Mouse (Mus musculus) liver, postnatal 0 days (tissue): ENCODE measurements around the gene Gtf3c5. TPM values are rescaled to one million over a fixed set of nuclear protein-coding genes. Genes with fewer than 3 reads are reported as not detected.

Experiments used
- ATAC-seq: fragments of 200-750 bp; cut with Nextera tagmentation; 2 replicates; pipeline ENCODE4 v1.8.0; 2017; ENCODE audit warnings: mild to moderate bottlenecking, moderate library complexity
- DNase-seq: peaks from one replicate; pipeline ENCODE4 v3.0.0-alpha.2; 2016
- H3K27ac ChIP-seq: fragments of 300-500 bp; sonication (generic); 2 replicates; pipeline ENCODE4 v1.5.1; 2014; ENCODE audit warnings: antibody characterized with exemption, moderate library complexity, mild to moderate bottlenecking, low read depth
- H3K27me3 ChIP-seq: fragments of 300-500 bp; sonication (generic); 2 replicates; pipeline ENCODE4 v1.6.1; 2014; ENCODE audit warnings: low read length, control low read depth, mixed read lengths; ENCODE audit not compliant: insufficient read depth
- H3K36me3 ChIP-seq: fragments of 300-500 bp; sonication (generic); replicated peaks from 2 replicates; pipeline ENCODE4 v1.6.1; 2014; ENCODE audit warnings: mild to moderate bottlenecking, control low read depth, low read length, moderate library complexity, mixed read lengths; ENCODE audit not compliant: insufficient read depth
- H3K4me1 ChIP-seq: fragments of 300-500 bp; sonication (generic); 2 replicates; pipeline ENCODE4 v1.6.1; 2014; ENCODE audit warnings: antibody characterized with exemption, mild to moderate bottlenecking, control low read depth; ENCODE audit not compliant: insufficient read depth
- H3K4me2 ChIP-seq: fragments of 300-500 bp; sonication (generic); 2 replicates; pipeline ENCODE4 v1.6.1; 2014; ENCODE audit warnings: low read depth, mild to moderate bottlenecking, low read length, moderate library complexity, mixed read lengths
- H3K4me3 ChIP-seq: fragments of 300-500 bp; sonication (generic); 2 replicates; pipeline ENCODE4 v1.5.1; 2014; ENCODE audit warnings: low read depth, low read length
- H3K9ac ChIP-seq: fragments of 300-500 bp; sonication (generic); replicated peaks from 2 replicates; pipeline ENCODE4 v1.6.1; 2014; ENCODE audit warnings: mild to moderate bottlenecking, moderate library complexity
- H3K9me3 ChIP-seq: fragments of 300-500 bp; sonication (generic); 2 replicates; pipeline ENCODE4 v1.6.1; 2016; ENCODE audit warnings: mild to moderate bottlenecking, control low read depth, low read length, mixed read lengths
- CTCF ChIP-seq: sonication (generic); IDR thresholded peaks from 2 replicates; pipeline ENCODE4 v1.5.1; 2016; ENCODE audit warnings: antibody characterized with exemption, low read depth
- EP300 ChIP-seq: IDR thresholded peaks from 2 replicates; pipeline ENCODE4 v1.6.1; 2016; ENCODE audit warnings: antibody characterized with exemption, low read depth, mild to moderate bottlenecking
- WGBS: fragments of 180-500 bp; shearing (Covaris S2); extraction: QIAGEN DNeasy Blood & Tissue Kit; methylation state at CpG from one replicate; pipeline ENCODE4 v1.1.7; 2014; ENCODE audit not compliant: insufficient replicate concordance; 5-methylcytosine and 5-hydroxymethylcytosine counted together
- polyA plus RNA-seq: library from polyadenylated mRNA; unstranded; fragments of >200 nt; fragmentation: Nextera tagmentation; extraction: Ambion mirVana; gene quantifications from 2 replicates; pipeline ENCODE4 v1.2.1, GENCODE M21; 2015

Gtf3c5 gene
- polyA plus RNA-seq: 4.5 and 5.8 TPM in 2 replicates

- 77% methylated on average over 9 of the region's 9 CpGs for WGBS
- H3K36me3 ChIP-seq: 0 out of 2 replicates have a peak, but pooled peaks cover 3% of the 10 kb centered on the region
Measured at GRCm38 (mm10) chr2:28583651-28584050, at the start of gene Gtf3c5. Gene Gtf3c5, minus strand, starts transcription at chr2:28583751.

GRCm38 (mm10) chr2:28633136-28633535 is 49.6 kb upstream of the Gtf3c5 start:
- H3K4me2 ChIP-seq: no peak overlapping the region
- H3K4me3 ChIP-seq: no peak overlapping the region
- no peaks in the 10 kb centered on the region for H3K27me3 ChIP-seq
- DNase-seq (no peak), ATAC-seq (no peak)
- peak; percentile 43 for TF ChIP-seq CTCF
- TF ChIP-seq EP300: no peak
- no peaks in the 10 kb centered on the region for H3K9me3 ChIP-seq
- no peak overlapping the region for H3K9ac ChIP-seq
- H3K4me1 ChIP-seq: peaks cover 3% of the 10 kb centered on the region; the same call in 1 of the 2 replicates
- no peaks in the 10 kb centered on the region for H3K36me3 ChIP-seq
- 38% methylated on average over 4 of the region's 4 CpGs for WGBS
- H3K27ac ChIP-seq: no peak overlapping the region

More at GRCm38 (mm10) chr2:28583651-28584050, at the start of gene Gtf3c5:
- no peak for TF ChIP-seq EP300
- TF ChIP-seq CTCF: no peak
- no peak for DNase-seq
- Histone ChIP-seq H3K4me2 (peak within 1 kb of the TSS; percentile 67), H3K9ac (peak within 1 kb of the TSS; percentile 70), H3K4me1 (peaks cover 11% of the 10 kb centered on the region; the same call in 1 of the 2 replicates), H3K27ac (peak within 1 kb of the TSS; percentile 85), H3K9me3 (no peaks in the 10 kb centered on the region), H3K4me3 (peak within 1 kb of the TSS; percentile 75), H3K27me3 (no peaks in the 10 kb centered on the region)
- no peak for ATAC-seq

DNA sequence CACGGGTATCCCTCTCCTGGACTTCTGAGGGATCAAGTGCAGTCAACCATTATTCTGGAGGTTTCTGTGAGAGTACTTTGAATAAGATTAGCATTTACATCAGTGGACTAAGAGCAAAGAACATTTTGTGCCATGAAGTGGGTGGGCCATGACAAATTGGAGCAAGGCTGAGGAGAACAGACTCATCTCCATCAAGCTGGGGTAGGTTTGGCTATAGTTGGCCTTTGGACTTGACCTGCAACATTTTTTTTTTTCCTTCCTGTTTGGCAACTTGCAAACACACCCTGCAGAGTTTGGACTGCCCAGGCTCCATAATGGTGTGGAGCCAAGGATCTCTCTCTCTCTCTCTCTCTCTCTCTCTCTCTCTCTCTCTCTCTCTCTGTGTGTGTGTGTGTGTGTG is 49.1 kb upstream of the Gtf3c5 start:
- Histone ChIP-seq H3K4me1 (peaks cover 3% of the 10 kb centered on the region; the same call in 1 of the 2 replicates), H3K9ac (no peak overlapping the region), H3K36me3 (no peaks in the 10 kb centered on the region), H3K4me3 (no peak overlapping the region), H3K27me3 (no peaks in the 10 kb centered on the region), H3K27ac (peak overlapping the region; percentile 40; the same call in 1 of the 2 replicates), H3K9me3 (no peaks in the 10 kb centered on the region), H3K4me2 (no peak overlapping the region)
- DNase-seq: no peak
- TF ChIP-seq CTCF (no peak), EP300 (peak; percentile 65)
- ATAC-seq: peak; percentile 46
- WGBS: 82% methylated on average over 1 of the region's 1 CpGs

GRCm38 (mm10) chr2:28629911-28630381 is 46.4 kb upstream of the Gtf3c5 start:
- H3K27ac ChIP-seq: 0 out of 2 replicates have a peak overlapping the region, but pooled peaks have one; percentile 16
- ATAC-seq (peak; percentile 94), DNase-seq (peak; percentile 69)

DNA sequence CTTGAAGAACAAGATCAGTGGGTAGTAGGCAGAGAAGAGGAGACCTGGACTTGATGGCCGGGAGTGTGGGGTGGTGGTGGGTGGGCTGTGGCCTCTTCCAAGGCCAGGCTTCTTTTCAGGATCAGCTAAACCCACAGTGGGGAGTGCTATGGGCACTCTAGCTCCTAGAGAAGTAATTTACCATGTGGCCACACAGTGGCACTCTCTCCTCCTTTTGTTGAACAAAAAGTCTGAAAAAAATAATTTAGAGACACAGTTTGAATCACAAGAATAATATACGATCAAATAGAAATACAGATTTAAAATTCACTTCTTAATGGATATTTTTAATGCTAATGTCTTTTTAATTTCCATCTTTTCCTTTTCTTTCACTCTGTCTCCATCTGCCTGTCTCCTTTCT is 44.5 kb upstream of the Gtf3c5 start:
- H3K27me3 ChIP-seq: no peaks in the 10 kb centered on the region
- no peak overlapping the region for H3K4me2 ChIP-seq
- no peak overlapping the region for H3K9ac ChIP-seq
- ATAC-seq: no peak
- DNase-seq: no peak
- WGBS: 52% methylated on average over 2 of the region's 2 CpGs
- no peaks in the 10 kb centered on the region for H3K9me3 ChIP-seq
- H3K27ac ChIP-seq: no peak overlapping the region
- no peaks in the 10 kb centered on the region for H3K36me3 ChIP-seq
- peaks cover 2% of the 10 kb centered on the region; the same call in 1 of the 2 replicates for H3K4me1 ChIP-seq
- no peak for TF ChIP-seq EP300
- peak; percentile 40 for TF ChIP-seq CTCF
- no peak overlapping the region for H3K4me3 ChIP-seq

More at GRCm38 (mm10) chr2:28629911-28630381, 46.4 kb upstream of the Gtf3c5 start:
- no peaks in the 10 kb centered on the region for H3K9me3 ChIP-seq
- 0 out of 2 replicates have a peak overlapping the region, but pooled peaks have one; percentile 4 for H3K4me2 ChIP-seq
- H3K4me1 ChIP-seq: peaks cover 3% of the 10 kb centered on the region; the same call in 1 of the 2 replicates
- 40% methylated on average over 4 of the region's 4 CpGs for WGBS
- TF ChIP-seq EP300 (no peak), CTCF (no peak)
- no peak overlapping the region for H3K9ac ChIP-seq
- no peaks in the 10 kb centered on the region for H3K36me3 ChIP-seq
- H3K27me3 ChIP-seq: no peaks in the 10 kb centered on the region
- H3K4me3 ChIP-seq: no peak overlapping the region

GRCm38 (mm10) chr2:28626038-28626437 is 42.5 kb upstream of the Gtf3c5 start:
- H3K4me2 ChIP-seq: no peak overlapping the region
- DNase-seq (no peak), ATAC-seq (no peak)
- H3K27ac ChIP-seq: no peak overlapping the region
- no peaks in the 10 kb centered on the region for H3K9me3 ChIP-seq
- WGBS: 72% methylated on average over 3 of the region's 3 CpGs
- H3K27me3 ChIP-seq: peaks cover 2% of the 10 kb centered on the region; the same call in 1 of the 2 replicates
- H3K36me3 ChIP-seq: no peaks in the 10 kb centered on the region
- TF ChIP-seq CTCF: no peak
- TF ChIP-seq EP300: no peak
- no peak overlapping the region for H3K9ac ChIP-seq
- H3K4me3 ChIP-seq: no peak overlapping the region
- H3K4me1 ChIP-seq: peaks cover 4% of the 10 kb centered on the region; the same call in 1 of the 2 replicates
